Mouse (Mus musculus) megakaryocyte progenitor cell, adult 5-6 weeks (primary cell): ENCODE measurements at regions not wholly inside any gene's neighbourhood (a gene's known extent, or its start where the extent isn't known, plus 50 kb on each side); places are given as distances from the start of the nearest gene placed in this dataset.

Experiments
- ATAC-seq: replicated peaks from 2 replicates; pipeline ENCODE4 v1.8.0; 2016; ENCODE audit warnings: mild to moderate bottlenecking, moderate TSS enrichment, inconsistent platforms; ENCODE audit not compliant: poor library complexity

GRCm38 (mm10) chr9:85388775-85389393 lies 61.7 kb upstream of the Tent5a start:
- ATAC-seq: peak; percentile 60

- no peak for ATAC-seq
These were observed 55.3 kb upstream of the Tent5a start for GRCm38 (mm10) chr9:85382413-85382812.

- ATAC-seq: no peak
These were observed 53.6 kb upstream of the Tent5a start for GRCm38 (mm10) chr9:85380756-85381155.

- ATAC-seq: no peak
These were observed 52.0 kb upstream of the Tent5a start for GRCm38 (mm10) chr9:85379135-85379534.
